Mouse (Mus musculus) myocyte (in vitro differentiated cells): ENCODE measurements around the gene Olfr313. TPM values are rescaled to one million over a fixed set of nuclear protein-coding genes. Genes with fewer than 3 reads are reported as not detected.
"Not testable (repeated sequence)": the region's sequence is repeated elsewhere in the genome, so short reads cannot be mapped to it uniquely, and the experiment has no call there.

ENCODE experiments used
- H3K27me3 ChIP-seq: one replicate; pipeline ENCODE4 v1.6.1; 2011; ENCODE audit not compliant: control insufficient read depth, insufficient read depth, insufficient read length
- H3K36me3 ChIP-seq: one replicate; pipeline ENCODE4 v1.6.1; 2011; ENCODE audit not compliant: control insufficient read depth, insufficient read depth
- H3K4me2 ChIP-seq: one replicate; pipeline ENCODE4 v1.6.1; 2011; ENCODE audit warnings: low read depth, control low read depth
- H3K4me3 ChIP-seq: one replicate; pipeline ENCODE4 v1.5.1; 2011; ENCODE audit warnings: mild to moderate bottlenecking, control low read depth, moderate library complexity
- H3K79me2 ChIP-seq: one replicate; pipeline ENCODE4 v1.6.1; 2011; ENCODE audit not compliant: control insufficient read depth, insufficient read depth
- H3ac ChIP-seq: one replicate; pipeline ENCODE4 v1.6.1; 2011; ENCODE audit not compliant: control insufficient read depth, insufficient read length
- CEBPB ChIP-seq: IDR thresholded peaks from 2 replicates; pipeline ENCODE4 v1.6.1; 2011; ENCODE audit warnings: mild to moderate bottlenecking, moderate library complexity; ENCODE audit not compliant: poor library complexity, insufficient read depth, severe bottlenecking
- E2F4 ChIP-seq: IDR thresholded peaks from one replicate; pipeline ENCODE4 v1.6.1; 2011; ENCODE audit warnings: mild to moderate bottlenecking, control low read depth, moderate library complexity; ENCODE audit not compliant: insufficient read depth
- MAX ChIP-seq: IDR thresholded peaks from one replicate; pipeline ENCODE4 v1.6.1; 2011; ENCODE audit warnings: low read depth, mild to moderate bottlenecking, control low read depth
- MYOD1 ChIP-seq, 3 experiments: IDR thresholded peaks; one replicate each; pipeline ENCODE4 v1.6.1; 2011; ENCODE audit warnings: control low read depth in 2 of 3, low read depth in 2 of 3, mild to moderate bottlenecking in 2 of 3, moderate library complexity in 1 of 3; ENCODE audit not compliant: insufficient read length in 2 of 3, control insufficient read depth in 1 of 3
- MYOG ChIP-seq, 3 experiments: IDR thresholded peaks; one replicate each; pipeline ENCODE4 v1.6.1; 2011; ENCODE audit warnings: control low read depth in 2 of 3, low read depth in 2 of 3, mild to moderate bottlenecking in 2 of 3; ENCODE audit not compliant: insufficient read length in 2 of 3, control insufficient read depth in 1 of 3, insufficient read depth in 1 of 3
- POLR2A ChIP-seq: IDR thresholded peaks from one replicate; pipeline ENCODE4 v1.6.1; 2011; ENCODE audit warnings: low read depth, mild to moderate bottlenecking, control low read depth, moderate library complexity; ENCODE audit not compliant: insufficient read length
- POLR2AphosphoS2 ChIP-seq: IDR thresholded peaks from one replicate; pipeline ENCODE4 v1.6.1; 2011; ENCODE audit warnings: low read depth, control low read depth; ENCODE audit not compliant: insufficient read length
- REST ChIP-seq: IDR thresholded peaks from one replicate; pipeline ENCODE4 v1.6.1; 2011; ENCODE audit warnings: mild to moderate bottlenecking, control low read depth, moderate library complexity; ENCODE audit not compliant: insufficient read depth, insufficient read length
- SRF ChIP-seq: IDR thresholded peaks from one replicate; pipeline ENCODE4 v1.6.1; 2011; ENCODE audit warnings: low read depth; ENCODE audit not compliant: control insufficient read depth, insufficient read length
- TCF12 ChIP-seq: IDR thresholded peaks from one replicate; pipeline ENCODE4 v1.6.1; 2011; ENCODE audit warnings: mild to moderate bottlenecking, control low read depth; ENCODE audit not compliant: poor library complexity, insufficient read depth, severe bottlenecking
- TCF3 ChIP-seq: IDR thresholded peaks from one replicate; pipeline ENCODE4 v1.6.1; 2011; ENCODE audit warnings: low read depth, control low read depth; ENCODE audit not compliant: insufficient read length
- USF1 ChIP-seq: IDR thresholded peaks from one replicate; pipeline ENCODE4 v1.6.1; 2011; ENCODE audit warnings: low read depth, mild to moderate bottlenecking, control low read depth, moderate library complexity
- polyA plus RNA-seq: library from polyadenylated mRNA; unstranded; fragments of >200 nt; fragmentation: generic; extraction: Trizol; gene quantifications from one replicate; pipeline ENCODE4 v1.2.1, GENCODE M21; 2012; ENCODE audit warnings: missing spikeins

The Olfr313 gene
- polyA plus RNA-seq, 1 experiment: not detected

DNA sequence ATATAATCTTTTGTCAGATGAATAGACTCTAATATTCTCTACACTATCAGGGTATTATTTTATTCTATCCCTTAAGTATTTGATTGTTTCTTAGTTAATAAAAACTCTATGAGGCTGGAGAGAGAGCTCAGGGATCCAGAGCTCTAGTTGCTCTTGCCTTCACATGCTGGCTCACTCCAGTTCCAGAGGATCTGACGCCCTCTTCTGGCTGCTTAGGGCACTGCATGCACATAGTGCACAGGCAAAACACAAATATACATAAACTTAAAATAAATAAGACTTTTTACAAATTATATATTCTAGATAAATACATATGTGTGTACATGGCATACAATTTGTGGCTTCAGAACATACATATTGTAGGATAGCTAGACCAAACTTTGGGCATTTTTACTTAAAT, 2.8 kb upstream of the Olfr313 start:
- no peak overlapping the region for H3ac ChIP-seq
- no peak for TF ChIP-seq CEBPB
- TF ChIP-seq USF1: no peak
- no peak for TF ChIP-seq E2F4
- no peak for TF ChIP-seq REST
- no peak for TF ChIP-seq POLR2A
- TF ChIP-seq MYOD1 (IDR thresholded peaks at IDR 0.05; ENCODE audit: control insufficient read depth in 1 of 3, insufficient read length in 2 of 3, low read depth in 2 of 3): no peak
- H3K79me2 ChIP-seq: no peaks in the 10 kb centered on the region
- H3K4me2 ChIP-seq: no peak overlapping the region
- H3K36me3 ChIP-seq: no peaks in the 10 kb centered on the region
- H3K4me3 ChIP-seq: no peak overlapping the region
- no peaks in the 10 kb centered on the region for H3K27me3 ChIP-seq

DNA sequence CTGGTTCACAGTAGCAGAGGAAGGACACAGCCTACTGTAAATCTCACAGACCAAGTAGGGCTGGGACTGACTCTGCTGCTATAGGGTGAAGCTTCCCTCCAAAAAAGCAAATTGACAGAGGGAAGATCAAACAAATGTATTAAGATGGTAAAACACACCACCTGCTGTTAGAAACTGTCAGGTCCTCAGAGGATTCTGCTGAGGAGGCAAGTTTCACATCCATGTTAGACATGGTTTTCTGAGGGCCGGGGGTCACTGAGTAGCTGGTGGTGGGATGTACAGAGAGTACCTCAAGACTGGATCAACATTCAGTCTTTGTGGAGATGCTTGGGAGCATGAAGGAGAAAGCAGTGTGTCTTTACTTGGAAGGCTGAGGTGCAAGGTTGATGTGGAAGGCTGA, 876 bp downstream of the Olfr313 start:
- Histone ChIP-seq H3ac (no peak overlapping the region), H3K79me2 (no peaks in the 10 kb centered on the region), H3K36me3 (no peaks in the 10 kb centered on the region), H3K4me2 (no peak overlapping the region), H3K27me3 (no peaks in the 10 kb centered on the region), H3K4me3 (no peak overlapping the region)
- TF ChIP-seq POLR2AphosphoS2: no peak
- no peak for TF ChIP-seq E2F4
- TF ChIP-seq MAX: no peak
- no peak for TF ChIP-seq TCF12
- TF ChIP-seq MYOG (IDR thresholded peaks at IDR 0.05; ENCODE audit: control insufficient read depth in 1 of 3, insufficient read depth in 1 of 3, insufficient read length in 2 of 3, low read depth in 2 of 3): no peak
- no peak for TF ChIP-seq MYOD1 (IDR thresholded peaks at IDR 0.05; ENCODE audit: control insufficient read depth in 1 of 3, insufficient read length in 2 of 3, low read depth in 2 of 3)
- no peak for TF ChIP-seq CEBPB
- no peak for TF ChIP-seq TCF3
- TF ChIP-seq SRF: no peak
- TF ChIP-seq POLR2A: no peak
- TF ChIP-seq REST: no peak
- TF ChIP-seq USF1: no peak

DNA sequence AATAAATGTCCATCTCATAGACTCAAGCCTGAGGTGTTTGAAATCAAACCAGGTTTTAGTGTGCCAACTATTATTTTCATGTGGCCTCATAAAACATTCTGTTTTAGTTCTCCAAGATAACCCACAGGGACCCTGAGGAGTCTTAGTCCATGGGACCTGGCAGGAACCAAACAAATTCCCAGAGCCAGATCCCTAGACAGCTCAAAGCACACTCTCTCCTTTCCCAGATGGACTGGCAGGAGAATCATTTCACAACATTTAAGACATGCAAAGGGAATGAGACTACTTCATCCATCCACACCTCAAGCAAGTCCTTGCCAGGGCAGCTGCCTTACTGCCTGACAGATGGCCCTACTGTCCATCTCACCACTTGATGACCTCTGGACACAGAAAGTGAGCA, 14.1 kb downstream of the Olfr313 start, which contains the start of gene Olfr312:
TSS of gene Olfr312 (plus strand) at position 301 of the 400 bp plus-strand sequence.
- not testable (repeated sequence) for H3K4me3 ChIP-seq, H3ac ChIP-seq, H3K36me3 ChIP-seq, H3K27me3 ChIP-seq, H3K79me2 ChIP-seq, H3K4me2 ChIP-seq

DNA sequence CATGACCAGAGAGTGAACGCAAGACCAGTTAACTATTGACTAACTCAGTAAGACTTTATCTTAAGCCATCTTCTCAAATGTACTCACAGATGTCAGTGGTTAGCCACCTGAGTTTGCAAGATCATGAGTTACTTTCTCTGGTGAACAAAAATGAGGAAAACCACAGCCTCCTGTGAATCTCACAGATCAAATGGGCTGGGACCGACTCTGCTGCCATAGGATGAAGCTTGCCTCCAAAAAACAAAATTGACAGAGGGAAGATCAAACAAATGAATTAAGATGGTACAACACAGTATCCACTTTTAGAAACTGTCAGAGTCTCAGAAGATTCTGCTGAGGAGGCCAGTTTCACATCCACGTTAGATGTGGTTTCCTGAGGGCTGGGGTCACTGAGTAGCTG, 15.0 kb downstream of the Olfr313 start:
- Histone ChIP-seq H3K4me2 (no peak overlapping the region), H3K27me3 (peaks cover 5% of the 10 kb centered on the region), H3K36me3 (no peaks in the 10 kb centered on the region), H3K4me3 (no peak overlapping the region), H3ac (no peak overlapping the region), H3K79me2 (no peaks in the 10 kb centered on the region)
- TF ChIP-seq MYOD1 (IDR thresholded peaks at IDR 0.05; ENCODE audit: control insufficient read depth in 1 of 3, insufficient read length in 2 of 3, low read depth in 2 of 3): no peak
- TF ChIP-seq MYOG (IDR thresholded peaks at IDR 0.05; ENCODE audit: control insufficient read depth in 1 of 3, insufficient read depth in 1 of 3, insufficient read length in 2 of 3, low read depth in 2 of 3): no peak
- no peak for TF ChIP-seq MAX
- no peak for TF ChIP-seq POLR2A
- no peak for TF ChIP-seq POLR2AphosphoS2
- TF ChIP-seq TCF3: no peak
- no peak for TF ChIP-seq TCF12

DNA sequence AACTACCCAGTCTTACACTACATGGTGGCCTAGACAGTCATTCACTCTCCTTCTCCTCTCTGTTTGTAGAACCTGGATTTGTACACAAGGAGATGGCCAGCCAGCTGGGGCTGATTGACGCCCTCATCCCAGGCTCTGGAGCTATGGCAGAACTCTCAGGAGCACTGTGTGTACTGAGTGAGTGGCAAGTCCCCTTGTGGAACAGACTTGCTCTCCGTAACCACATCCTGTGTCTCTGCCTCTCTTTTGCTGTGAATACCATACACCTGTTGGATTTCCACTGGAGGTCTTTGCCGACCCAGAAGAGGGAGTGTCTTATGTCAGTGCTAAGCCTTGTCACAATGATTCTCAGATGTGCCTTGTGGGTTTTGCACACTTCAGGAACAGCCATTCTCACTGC, 17.7 kb downstream of the Olfr313 start:
- not testable (repeated sequence) for H3K36me3 ChIP-seq, H3K4me3 ChIP-seq, H3K27me3 ChIP-seq

DNA sequence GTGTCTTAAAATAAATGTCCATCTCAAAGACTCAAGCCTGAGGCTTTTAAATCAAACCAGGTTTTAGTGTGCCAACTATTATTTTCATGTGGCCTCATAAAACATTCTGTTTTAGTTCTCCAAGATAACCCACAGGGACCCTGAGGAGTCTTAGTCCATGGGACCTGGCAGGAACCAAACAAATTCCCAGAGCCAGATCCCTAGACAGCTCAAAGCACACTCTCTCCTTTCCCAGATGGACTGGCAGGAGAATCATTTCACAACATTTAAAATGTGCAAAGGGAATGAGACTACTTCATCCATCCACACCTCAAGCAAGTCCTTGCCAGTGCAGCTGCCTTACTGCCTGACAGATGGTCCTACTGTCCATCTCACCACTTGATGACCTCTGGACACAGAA, 24.2 kb downstream of the Olfr313 start, which contains the start of gene Olfr311:
TSS of gene Olfr311 (plus strand) at position 301 of the 400 bp plus-strand sequence.
- H3K36me3 ChIP-seq, H3K4me3 ChIP-seq, H3ac ChIP-seq, H3K27me3 ChIP-seq, H3K79me2 ChIP-seq, H3K4me2 ChIP-seq: not testable (repeated sequence)

More for the DNA sequence above, 17.7 kb downstream of the Olfr313 start:
- H3K79me2 ChIP-seq, H3ac ChIP-seq, H3K4me2 ChIP-seq: not testable (repeated sequence)
